Mouse (Mus musculus): Measurements from ENCODE around the gene Epha6. TPM values are rescaled to one million over a fixed set of nuclear protein-coding genes. Genes with fewer than 3 reads are reported as not detected.

Epha6 gene
- polyA plus RNA-seq, 1 experiment from 2014 or later = 0.19 TPM

GRCm38 (mm10) chr16:60209151-60209550, 396.2 kb downstream of the Epha6 start:
- Histone ChIP-seq H3K4me2 (ENCODE audit: low read length) (no peak overlapping the region), H3K4me1 (ENCODE audit: control insufficient read depth in 2 of 2, insufficient read depth in 2 of 2, low read length in 2 of 2) (no peaks in the 10 kb centered on the region), H3K27ac (replicated peaks in 1 of 2; ENCODE audit: control insufficient read depth in 1 of 2, insufficient read depth in 1 of 2, low read depth in 2 of 2, low read length in 2 of 2) (no peak overlapping the region), H3K9me3 (ENCODE audit: control insufficient read depth, low read length) (no peaks in the 10 kb centered on the region), H3K36me3 (ENCODE audit: control insufficient read depth, insufficient read depth, low read length) (no peaks in the 10 kb centered on the region), H3K9ac (ENCODE audit: low read length) (no peak overlapping the region), H3K27me3 (ENCODE audit: control insufficient read depth, insufficient read depth, low read length) (no peaks in the 10 kb centered on the region), H3K4me3 (ENCODE audit: control insufficient read depth in 1 of 2, insufficient read depth in 1 of 2, low read depth in 1 of 2, low read length in 2 of 2) (no peak overlapping the region)
- no peak for ATAC-seq (ENCODE audit: insufficient number of reproducible peaks, insufficient read depth, low FRiP score, low read depth)

GRCm38 (mm10) chr16:60175580-60175979, 429.8 kb downstream of the Epha6 start:
- ATAC-seq (ENCODE audit: insufficient number of reproducible peaks, insufficient read depth, low FRiP score, low read depth) = no peak
- no peak overlapping the region for H3K9ac ChIP-seq (ENCODE audit: low read length)
- H3K4me2 ChIP-seq (ENCODE audit: low read length) = no peak overlapping the region
- no peaks in the 10 kb centered on the region for H3K9me3 ChIP-seq (ENCODE audit: control insufficient read depth, low read length)
- no peak overlapping the region for H3K4me3 ChIP-seq (ENCODE audit: control insufficient read depth in 1 of 2, insufficient read depth in 1 of 2, low read depth in 1 of 2, low read length in 2 of 2)
- no peaks in the 10 kb centered on the region for H3K27me3 ChIP-seq (ENCODE audit: control insufficient read depth, insufficient read depth, low read length)
- no peak overlapping the region for H3K27ac ChIP-seq (replicated peaks in 1 of 2; ENCODE audit: control insufficient read depth in 1 of 2, insufficient read depth in 1 of 2, low read depth in 2 of 2, low read length in 2 of 2)
- 53% methylated on average over 3 of the region's 3 CpGs for WGBS
- H3K36me3 ChIP-seq (ENCODE audit: control insufficient read depth, insufficient read depth, low read length) = no peaks in the 10 kb centered on the region
- no peaks in the 10 kb centered on the region for H3K4me1 ChIP-seq (ENCODE audit: control insufficient read depth in 2 of 2, insufficient read depth in 2 of 2, low read length in 2 of 2)

- Histone ChIP-seq H3K9me3 (ENCODE audit: control insufficient read depth, low read length) (no peaks in the 10 kb centered on the region), H3K27ac (replicated peaks in 1 of 2; ENCODE audit: control insufficient read depth in 1 of 2, insufficient read depth in 1 of 2, low read depth in 2 of 2, low read length in 2 of 2) (no peak overlapping the region), H3K9ac (ENCODE audit: low read length) (no peak overlapping the region), H3K27me3 (ENCODE audit: control insufficient read depth, insufficient read depth, low read length) (no peaks in the 10 kb centered on the region), H3K36me3 (ENCODE audit: control insufficient read depth, insufficient read depth, low read length) (no peaks in the 10 kb centered on the region), H3K4me1 (ENCODE audit: control insufficient read depth in 2 of 2, insufficient read depth in 2 of 2, low read length in 2 of 2) (no peaks in the 10 kb centered on the region), H3K4me3 (ENCODE audit: control insufficient read depth in 1 of 2, insufficient read depth in 1 of 2, low read depth in 1 of 2, low read length in 2 of 2) (no peak overlapping the region), H3K4me2 (ENCODE audit: low read length) (no peak overlapping the region)
- ATAC-seq (ENCODE audit: insufficient number of reproducible peaks, insufficient read depth, low FRiP score, low read depth) = no peak
- WGBS = 63% methylated on average over 2 of the region's 2 CpGs
Observed at GRCm38 (mm10) chr16:60152439-60152838, 452.9 kb downstream of the Epha6 start.

GRCm38 (mm10) chr16:60144370-60144769, 461.0 kb downstream of the Epha6 start:
- WGBS = 54% methylated on average over 3 of the region's 3 CpGs
- H3K4me3 ChIP-seq (ENCODE audit: control insufficient read depth in 1 of 2, insufficient read depth in 1 of 2, low read depth in 1 of 2, low read length in 2 of 2) = no peak overlapping the region
- no peak overlapping the region for H3K27ac ChIP-seq (replicated peaks in 1 of 2; ENCODE audit: control insufficient read depth in 1 of 2, insufficient read depth in 1 of 2, low read depth in 2 of 2, low read length in 2 of 2)
- no peaks in the 10 kb centered on the region for H3K9me3 ChIP-seq (ENCODE audit: control insufficient read depth, low read length)
- no peaks in the 10 kb centered on the region for H3K36me3 ChIP-seq (ENCODE audit: control insufficient read depth, insufficient read depth, low read length)
- H3K4me1 ChIP-seq (ENCODE audit: control insufficient read depth in 2 of 2, insufficient read depth in 2 of 2, low read length in 2 of 2) = no peaks in the 10 kb centered on the region
- no peaks in the 10 kb centered on the region for H3K27me3 ChIP-seq (ENCODE audit: control insufficient read depth, insufficient read depth, low read length)
- ATAC-seq (ENCODE audit: insufficient number of reproducible peaks, insufficient read depth, low FRiP score, low read depth) = no peak
- H3K4me2 ChIP-seq (ENCODE audit: low read length) = no peak overlapping the region
- H3K9ac ChIP-seq (ENCODE audit: low read length) = no peak overlapping the region

GRCm38 (mm10) chr16:60121435-60121834, 483.9 kb downstream of the Epha6 start:
- Histone ChIP-seq H3K4me3 (ENCODE audit: control insufficient read depth in 1 of 2, insufficient read depth in 1 of 2, low read depth in 1 of 2, low read length in 2 of 2) (no peak overlapping the region), H3K9me3 (ENCODE audit: control insufficient read depth, low read length) (no peaks in the 10 kb centered on the region), H3K27me3 (ENCODE audit: control insufficient read depth, insufficient read depth, low read length) (no peaks in the 10 kb centered on the region), H3K9ac (ENCODE audit: low read length) (no peak overlapping the region), H3K4me1 (ENCODE audit: control insufficient read depth in 2 of 2, insufficient read depth in 2 of 2, low read length in 2 of 2) (no peaks in the 10 kb centered on the region), H3K36me3 (ENCODE audit: control insufficient read depth, insufficient read depth, low read length) (no peaks in the 10 kb centered on the region), H3K4me2 (ENCODE audit: low read length) (no peak overlapping the region), H3K27ac (replicated peaks in 1 of 2; ENCODE audit: control insufficient read depth in 1 of 2, insufficient read depth in 1 of 2, low read depth in 2 of 2, low read length in 2 of 2) (no peak overlapping the region)
- no peak for ATAC-seq (ENCODE audit: insufficient number of reproducible peaks, insufficient read depth, low FRiP score, low read depth)
- 76% methylated on average over 3 of the region's 3 CpGs for WGBS

GRCm38 (mm10) chr16:60102210-60102609, 503.1 kb downstream of the Epha6 start:
- Histone ChIP-seq H3K4me2 (ENCODE audit: low read length) (no peak overlapping the region), H3K27me3 (ENCODE audit: control insufficient read depth, insufficient read depth, low read length) (no peaks in the 10 kb centered on the region), H3K9me3 (ENCODE audit: control insufficient read depth, low read length) (no peaks in the 10 kb centered on the region), H3K4me3 (ENCODE audit: control insufficient read depth in 1 of 2, insufficient read depth in 1 of 2, low read depth in 1 of 2, low read length in 2 of 2) (no peak overlapping the region), H3K27ac (replicated peaks in 1 of 2; ENCODE audit: control insufficient read depth in 1 of 2, insufficient read depth in 1 of 2, low read depth in 2 of 2, low read length in 2 of 2) (no peak overlapping the region), H3K36me3 (ENCODE audit: control insufficient read depth, insufficient read depth, low read length) (no peaks in the 10 kb centered on the region), H3K4me1 (ENCODE audit: control insufficient read depth in 2 of 2, insufficient read depth in 2 of 2, low read length in 2 of 2) (no peaks in the 10 kb centered on the region), H3K9ac (ENCODE audit: low read length) (no peak overlapping the region)
- WGBS = 57% methylated on average over 3 of the region's 3 CpGs
- no peak for ATAC-seq (ENCODE audit: insufficient number of reproducible peaks, insufficient read depth, low FRiP score, low read depth)

GRCm38 (mm10) chr16:60095333-60095732, 510.0 kb downstream of the Epha6 start:
- no peak for ATAC-seq (ENCODE audit: insufficient number of reproducible peaks, insufficient read depth, low FRiP score, low read depth)
- H3K9me3 ChIP-seq (ENCODE audit: control insufficient read depth, low read length) = no peaks in the 10 kb centered on the region
- H3K36me3 ChIP-seq (ENCODE audit: control insufficient read depth, insufficient read depth, low read length) = no peaks in the 10 kb centered on the region
- 67% methylated on average over 1 of the region's 1 CpGs for WGBS
- H3K27ac ChIP-seq (replicated peaks in 1 of 2; ENCODE audit: control insufficient read depth in 1 of 2, insufficient read depth in 1 of 2, low read depth in 2 of 2, low read length in 2 of 2) = no peak overlapping the region
- no peaks in the 10 kb centered on the region for H3K27me3 ChIP-seq (ENCODE audit: control insufficient read depth, insufficient read depth, low read length)
- H3K4me3 ChIP-seq (ENCODE audit: control insufficient read depth in 1 of 2, insufficient read depth in 1 of 2, low read depth in 1 of 2, low read length in 2 of 2) = no peak overlapping the region
- no peak overlapping the region for H3K4me2 ChIP-seq (ENCODE audit: low read length)
- H3K9ac ChIP-seq (ENCODE audit: low read length) = no peak overlapping the region
- H3K4me1 ChIP-seq (ENCODE audit: control insufficient read depth in 2 of 2, insufficient read depth in 2 of 2, low read length in 2 of 2) = no peaks in the 10 kb centered on the region

GRCm38 (mm10) chr16:60086976-60087375, 518.4 kb downstream of the Epha6 start:
- Histone ChIP-seq H3K4me3 (ENCODE audit: control insufficient read depth in 1 of 2, insufficient read depth in 1 of 2, low read depth in 1 of 2, low read length in 2 of 2) (no peak overlapping the region), H3K27me3 (ENCODE audit: control insufficient read depth, insufficient read depth, low read length) (no peaks in the 10 kb centered on the region), H3K36me3 (ENCODE audit: control insufficient read depth, insufficient read depth, low read length) (no peaks in the 10 kb centered on the region), H3K4me1 (ENCODE audit: control insufficient read depth in 2 of 2, insufficient read depth in 2 of 2, low read length in 2 of 2) (no peaks in the 10 kb centered on the region), H3K27ac (replicated peaks in 1 of 2; ENCODE audit: control insufficient read depth in 1 of 2, insufficient read depth in 1 of 2, low read depth in 2 of 2, low read length in 2 of 2) (no peak overlapping the region), H3K9me3 (ENCODE audit: control insufficient read depth, low read length) (no peaks in the 10 kb centered on the region), H3K4me2 (ENCODE audit: low read length) (no peak overlapping the region), H3K9ac (ENCODE audit: low read length) (no peak overlapping the region)
- no peak for ATAC-seq (ENCODE audit: insufficient number of reproducible peaks, insufficient read depth, low FRiP score, low read depth)
- 55% methylated on average over 3 of the region's 3 CpGs for WGBS
